Mouse (Mus musculus): ENCODE data around the gene Mrgprd. TPM values are rescaled to one million over a fixed set of nuclear protein-coding genes. Genes with fewer than 3 reads are reported as not detected.

Mrgprd gene
- total and polyA plus RNA-seq, 2 experiments from 2014 or later: not detected

- H3K4me2 ChIP-seq (ENCODE audit: low read depth, low read length): no peak overlapping the region
- DNase-seq (ENCODE audit: low spot score) (no peak), ATAC-seq (ENCODE audit: insufficient read depth, low read depth) (peak; percentile 46; the same call in 1 of the 2 replicates)
- no peaks in the 10 kb centered on the region for H3K9me3 ChIP-seq (replicated peaks; ENCODE audit: control insufficient read depth, low read length)
- no peak overlapping the region for H3K9ac ChIP-seq (replicated peaks; ENCODE audit: low read depth, low read length)
- H3K27me3 ChIP-seq (ENCODE audit: control insufficient read depth, insufficient read depth, low read length): no peaks in the 10 kb centered on the region
- H3K4me3 ChIP-seq (ENCODE audit: low read depth, low read length): no peak overlapping the region
- 21% methylated on average over 5 of the region's 5 CpGs for WGBS
- TF ChIP-seq EP300 (IDR thresholded peaks at IDR 0.05; ENCODE audit: low read depth) (no peak), CTCF (IDR thresholded peaks at IDR 0.05; ENCODE audit: low read depth) (peak; percentile 34)
- no peak overlapping the region for H3K27ac ChIP-seq (ENCODE audit: low read depth)
- H3K36me3 ChIP-seq (replicated peaks; ENCODE audit: control insufficient read depth, insufficient read depth, low read length): no peaks in the 10 kb centered on the region
- no peaks in the 10 kb centered on the region for H3K4me1 ChIP-seq (ENCODE audit: control insufficient read depth, insufficient read depth)
These were observed 25.3 kb upstream of the Mrgprd start for GRCm38 (mm10) chr7:145289302-145289701.

DNA sequence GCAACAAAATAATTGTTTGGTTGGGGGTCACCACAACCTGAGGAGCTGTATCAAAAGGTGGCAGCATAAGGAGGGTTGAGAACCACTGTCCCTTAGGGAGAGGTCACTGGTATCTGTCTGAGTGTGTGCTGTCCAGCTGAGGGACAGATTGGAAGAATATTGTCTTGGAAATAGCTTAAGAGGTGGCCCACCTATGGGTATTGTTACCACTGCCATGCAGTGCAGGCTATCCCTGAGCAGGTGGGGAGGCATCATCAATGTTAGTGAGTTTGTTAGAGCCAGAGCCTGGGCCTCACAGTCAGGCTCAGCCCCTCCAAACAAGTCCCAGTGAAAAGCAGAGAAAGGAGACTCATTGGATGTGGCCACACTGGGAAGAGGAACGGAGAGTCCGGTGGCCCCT, 22.8 kb upstream of the Mrgprd start:
- Histone ChIP-seq H3K36me3 (replicated peaks; ENCODE audit: control insufficient read depth, insufficient read depth, low read length) (no peaks in the 10 kb centered on the region), H3K27me3 (ENCODE audit: control insufficient read depth, insufficient read depth, low read length) (no peaks in the 10 kb centered on the region), H3K4me3 (ENCODE audit: low read depth, low read length) (no peak overlapping the region), H3K9ac (replicated peaks; ENCODE audit: low read depth, low read length) (no peak overlapping the region), H3K27ac (ENCODE audit: low read depth) (no peak overlapping the region), H3K4me1 (ENCODE audit: control insufficient read depth, insufficient read depth) (no peaks in the 10 kb centered on the region), H3K4me2 (ENCODE audit: low read depth, low read length) (no peak overlapping the region), H3K9me3 (replicated peaks; ENCODE audit: control insufficient read depth, low read length) (no peaks in the 10 kb centered on the region)
- 95% methylated on average over 2 of the region's 2 CpGs for WGBS
- ATAC-seq (ENCODE audit: insufficient read depth, low read depth) (no peak), DNase-seq (ENCODE audit: low spot score) (no peak)
- TF ChIP-seq CTCF (IDR thresholded peaks at IDR 0.05; ENCODE audit: low read depth) (no peak), EP300 (IDR thresholded peaks at IDR 0.05; ENCODE audit: low read depth) (no peak)

DNA sequence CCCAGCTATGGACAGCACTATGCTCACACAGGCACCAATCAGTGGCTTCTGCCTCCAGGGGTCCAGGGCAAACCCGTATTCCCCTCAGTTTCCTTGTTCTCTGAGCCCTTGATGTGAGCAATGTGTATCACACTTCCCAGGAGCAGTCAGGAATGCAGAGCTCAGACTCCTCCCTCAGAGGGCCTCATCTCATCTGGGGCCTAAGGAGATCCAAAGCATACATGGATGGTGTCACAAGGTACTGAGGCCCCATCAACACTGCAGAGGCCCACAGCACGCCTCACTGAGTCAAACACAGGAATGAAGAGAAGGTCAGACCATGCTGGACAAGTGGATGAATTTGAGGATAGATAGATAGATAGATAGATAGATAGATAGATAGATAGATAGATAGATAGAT, 21.9 kb upstream of the Mrgprd start:
- H3K4me3 ChIP-seq (ENCODE audit: low read depth, low read length): no peak overlapping the region
- no peaks in the 10 kb centered on the region for H3K27me3 ChIP-seq (ENCODE audit: control insufficient read depth, insufficient read depth, low read length)
- H3K4me1 ChIP-seq (ENCODE audit: control insufficient read depth, insufficient read depth): no peaks in the 10 kb centered on the region
- no peak for TF ChIP-seq CTCF (IDR thresholded peaks at IDR 0.05; ENCODE audit: low read depth)
- no peak for TF ChIP-seq EP300 (IDR thresholded peaks at IDR 0.05; ENCODE audit: low read depth)
- H3K27ac ChIP-seq (ENCODE audit: low read depth): no peak overlapping the region
- H3K9ac ChIP-seq (replicated peaks; ENCODE audit: low read depth, low read length): no peak overlapping the region
- WGBS: 61% methylated on average over 2 of the region's 2 CpGs
- H3K4me2 ChIP-seq (ENCODE audit: low read depth, low read length): no peak overlapping the region
- DNase-seq (ENCODE audit: low spot score) (no peak), ATAC-seq (ENCODE audit: insufficient read depth, low read depth) (no peak)
- no peaks in the 10 kb centered on the region for H3K36me3 ChIP-seq (replicated peaks; ENCODE audit: control insufficient read depth, insufficient read depth, low read length)
- no peaks in the 10 kb centered on the region for H3K9me3 ChIP-seq (replicated peaks; ENCODE audit: control insufficient read depth, low read length)

DNA sequence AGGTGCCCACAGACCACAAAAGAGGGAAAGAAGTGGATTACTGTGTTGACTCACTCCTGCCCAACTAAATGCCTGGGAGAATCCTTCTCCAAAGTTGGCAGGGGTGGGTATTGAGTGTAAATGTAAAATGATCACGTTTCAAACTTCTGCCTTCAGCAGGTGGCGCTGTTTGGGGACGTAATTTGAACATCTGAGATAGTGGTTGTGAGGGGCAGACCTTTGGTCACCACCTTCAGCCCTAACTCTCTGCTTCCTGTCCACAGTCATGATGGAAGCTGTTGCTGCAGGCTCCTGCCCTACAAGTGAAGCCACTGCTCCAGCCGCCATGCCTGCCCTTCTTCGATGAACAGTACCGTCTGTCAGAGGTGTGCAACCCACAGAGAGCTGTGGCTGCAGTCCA, 20.8 kb upstream of the Mrgprd start:
- Histone ChIP-seq H3K4me2 (ENCODE audit: low read depth, low read length) (no peak overlapping the region), H3K36me3 (replicated peaks; ENCODE audit: control insufficient read depth, insufficient read depth, low read length) (no peaks in the 10 kb centered on the region), H3K9ac (replicated peaks; ENCODE audit: low read depth, low read length) (no peak overlapping the region), H3K27me3 (ENCODE audit: control insufficient read depth, insufficient read depth, low read length) (no peaks in the 10 kb centered on the region), H3K27ac (ENCODE audit: low read depth) (no peak overlapping the region), H3K4me1 (ENCODE audit: control insufficient read depth, insufficient read depth) (no peaks in the 10 kb centered on the region), H3K9me3 (replicated peaks; ENCODE audit: control insufficient read depth, low read length) (no peaks in the 10 kb centered on the region), H3K4me3 (ENCODE audit: low read depth, low read length) (no peak overlapping the region)
- DNase-seq (ENCODE audit: low spot score): no peak
- TF ChIP-seq CTCF (IDR thresholded peaks at IDR 0.05; ENCODE audit: low read depth) (0 out of 2 replicates have a peak, but pooled peaks have one; percentile 23), EP300 (IDR thresholded peaks at IDR 0.05; ENCODE audit: low read depth) (no peak)
- WGBS: 36% methylated on average over 6 of the region's 6 CpGs
- ATAC-seq (ENCODE audit: insufficient read depth, low read depth): no peak

GRCm38 (mm10) chr7:145298666-145299490, 15.8 kb upstream of the Mrgprd start:
- no peak for ATAC-seq (ENCODE audit: insufficient read depth, low read depth)
- H3K27ac ChIP-seq (ENCODE audit: low read depth): no peak overlapping the region
- H3K27me3 ChIP-seq (ENCODE audit: control insufficient read depth, insufficient read depth, low read length): no peaks in the 10 kb centered on the region
- DNase-seq (ENCODE audit: low spot score): peak; percentile 2
- 74% methylated on average over 3 of the region's 3 CpGs for WGBS
- no peak overlapping the region for H3K4me2 ChIP-seq (ENCODE audit: low read depth, low read length)
- no peaks in the 10 kb centered on the region for H3K4me1 ChIP-seq (ENCODE audit: control insufficient read depth, insufficient read depth)
- TF ChIP-seq CTCF (IDR thresholded peaks at IDR 0.05; ENCODE audit: low read depth) (no peak), EP300 (IDR thresholded peaks at IDR 0.05; ENCODE audit: low read depth) (no peak)
- H3K9me3 ChIP-seq (replicated peaks; ENCODE audit: control insufficient read depth, low read length): no peaks in the 10 kb centered on the region
- H3K4me3 ChIP-seq (ENCODE audit: low read depth, low read length): no peak overlapping the region
- no peaks in the 10 kb centered on the region for H3K36me3 ChIP-seq (replicated peaks; ENCODE audit: control insufficient read depth, insufficient read depth, low read length)
- no peak overlapping the region for H3K9ac ChIP-seq (replicated peaks; ENCODE audit: low read depth, low read length)

All from heart, postnatal 0 days (tissue).